Mouse (Mus musculus) erythroblast, embryonic 14.5 days (primary cell): ENCODE results near the gene Lgals3.

Experiments used
- GATA1 ChIP-seq: IDR thresholded peaks from 2 replicates; pipeline ENCODE4 v1.6.1; 2012; ENCODE audit warnings: low read length, inconsistent platforms, mixed read lengths
- TAL1 ChIP-seq: IDR thresholded peaks from 3 replicates; pipeline ENCODE4 v1.6.1; 2012; ENCODE audit warnings: low read length, inconsistent platforms, mixed read lengths

DNA sequence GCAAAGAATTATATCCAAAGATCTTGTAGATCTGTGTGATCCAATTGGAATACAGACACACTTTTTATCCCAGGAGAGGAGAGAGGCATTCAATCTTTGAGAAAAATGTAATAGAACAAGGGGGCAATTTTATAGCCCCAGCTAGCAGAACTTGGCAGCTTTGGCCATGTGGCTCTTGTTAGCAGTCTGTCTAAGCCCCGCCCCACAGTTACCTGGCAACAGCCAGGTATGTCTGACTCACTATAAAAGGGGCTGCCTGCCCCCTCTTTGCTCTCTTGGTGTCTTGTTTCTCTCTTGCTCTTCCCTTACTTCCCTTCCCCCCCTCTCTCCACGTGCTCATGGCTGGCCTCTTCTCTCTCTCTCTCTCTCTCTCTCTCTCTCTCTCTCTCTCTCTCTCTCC, 54.1 kb downstream of the Lgals3 start:
- TF ChIP-seq GATA1 = no peak
- TF ChIP-seq TAL1 = no peak
